Comparison of ENCODE assay signal across 9 mouse cellular contexts in the genomic region with DNA sequence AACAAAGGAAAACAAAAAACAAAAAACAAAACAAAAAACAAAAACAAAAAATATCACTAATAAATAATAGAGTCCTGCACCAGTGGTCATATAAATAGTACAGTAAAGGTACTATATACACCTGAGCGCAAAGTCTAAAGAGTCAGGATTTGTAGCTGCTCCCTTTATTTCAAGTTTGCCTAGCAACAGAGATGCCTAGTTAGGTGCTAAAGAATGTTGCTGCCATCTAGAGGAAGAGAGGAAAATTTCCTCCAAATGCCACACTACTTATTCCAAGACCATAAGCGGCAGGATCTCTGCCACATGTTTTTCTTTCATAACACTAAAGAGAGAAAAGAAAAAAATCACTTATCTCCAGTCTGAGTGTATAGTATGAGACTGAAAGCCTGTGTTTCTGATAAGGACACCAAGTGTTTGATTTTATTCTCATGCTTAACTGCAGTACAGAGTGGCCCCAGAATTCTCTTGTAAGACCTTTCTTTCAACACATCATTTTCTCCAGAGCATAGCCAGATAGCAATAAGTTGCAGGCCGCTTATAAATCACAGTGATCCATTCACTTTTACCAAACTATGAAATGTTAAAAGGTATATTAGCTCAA. TPM values are rescaled to one million over a fixed set of nuclear protein-coding genes. Genes with fewer than 3 reads are reported as not detected.
A peak's percentile ranks its signal among the peaks of the same experiment; 100 is the strongest.
DNase-seq lines count a peak whose midpoint lies in the region; ATAC-seq and TF ChIP-seq lines count a peak whose summit lies in the region.
"Had no signal": no experiment of that assay in that cellular context is flagged by ENCODE, and none has a peak within 500 bp of the region (broad histone marks: within the 10 kb centered on the region; RNA-seq: fewer than 3 reads in every experiment).

No protein-coding gene starts in this region.

- H3K4me1 ChIP-seq in kidney, embryonic 14.5 days (ENCODE audit: control insufficient read depth, insufficient read depth, low read length), result 0 out of 2 replicates have a peak, but pooled peaks cover 3% of the 10 kb centered on the region
- peaks cover 6% of the 10 kb centered on the region; the same call in 1 of the 2 replicates for H3K4me1 ChIP-seq in forebrain, embryonic 12.5 days
- no peaks in the 10 kb centered on the region for H3K4me1 ChIP-seq in thymus, adult 2 months (replicated peaks; ENCODE audit: control insufficient read depth, insufficient read depth, low read length)

- no peak for DNase-seq in kidney, postnatal 10 days
- peak; percentile 40 for DNase-seq in Muller cell, postnatal 12 days (ENCODE audit: inconsistent ontology term)
- DNase-seq in lung, postnatal 10 days, result peak; percentile 50
- no peak for DNase-seq in gastrocnemius, adult 18-20 months (ENCODE audit: low spot score)
- DNase-seq in frontal cortex, postnatal 10 days (ENCODE audit: low spot score in 2 of 2), result no peak
- no peak for DNase-seq in thymus, adult 2 months

- 40% methylated on average over 3 of the region's 3 CpGs for WGBS in kidney, embryonic 14.5 days
- 58% methylated on average over 3 of the region's 3 CpGs for WGBS in forebrain, embryonic 12.5 days
- WGBS in thymus, adult 2 months, result 43% methylated on average over 3 of the region's 3 CpGs

- H3K36me3 ChIP-seq in kidney, embryonic 14.5 days (ENCODE audit: control insufficient read depth, insufficient read depth, low read length), result no peaks in the 10 kb centered on the region
- H3K36me3 ChIP-seq in forebrain, embryonic 12.5 days (replicated peaks), result no peaks in the 10 kb centered on the region
- H3K36me3 ChIP-seq in thymus, adult 2 months (ENCODE audit: control insufficient read depth, insufficient read depth, low read length), result no peaks in the 10 kb centered on the region

- peak; percentile 85 for ATAC-seq in kidney, embryonic 14.5 days (ENCODE audit: low FRiP score, low TSS enrichment)
- peak; percentile 65 for ATAC-seq in forebrain, embryonic 12.5 days (ENCODE audit: low FRiP score)

- 0 out of 2 replicates have a peak, but pooled peaks cover 2% of the 10 kb centered on the region for H3K9me3 ChIP-seq in kidney, embryonic 14.5 days (ENCODE audit: control insufficient read depth, low read length)
- H3K9me3 ChIP-seq in forebrain, embryonic 12.5 days, result 0 out of 2 replicates have a peak, but pooled peaks cover 2% of the 10 kb centered on the region

- no peak for TF ChIP-seq CTCF in thymus, adult 2 months (IDR thresholded peaks at IDR 0.05; ENCODE audit: borderline replicate concordance, control insufficient read depth, extremely low read depth, insufficient read depth, low read length, poor library complexity)

- no peak overlapping the region for H3K4me2 ChIP-seq in kidney, embryonic 14.5 days (replicated peaks; ENCODE audit: low read depth, low read length)
- H3K4me2 ChIP-seq in forebrain, embryonic 12.5 days, result no peak overlapping the region

- H3K4me3 ChIP-seq in kidney, embryonic 14.5 days (ENCODE audit: low read length), result no peak overlapping the region
- no peak overlapping the region for H3K4me3 ChIP-seq in forebrain, embryonic 12.5 days (replicated peaks)
- no peak overlapping the region for H3K4me3 ChIP-seq in thymus, adult 2 months (ENCODE audit: control insufficient read depth, insufficient read depth, low read length)

- no peak for TF ChIP-seq POLR2A in thymus, adult 2 months (IDR thresholded peaks at IDR 0.05; ENCODE audit: control insufficient read depth, extremely low read depth, insufficient read depth, low read length, poor library complexity)

- H3K27me3 ChIP-seq in kidney, embryonic 14.5 days (ENCODE audit: control insufficient read depth, insufficient read depth, low read length), result no peaks in the 10 kb centered on the region
- H3K27me3 ChIP-seq in forebrain, embryonic 12.5 days, result no peaks in the 10 kb centered on the region
- no peaks in the 10 kb centered on the region for H3K27me3 ChIP-seq in thymus, adult 2 months (ENCODE audit: control insufficient read depth, insufficient read depth, low read length)

- H3K27ac ChIP-seq in kidney, embryonic 14.5 days (ENCODE audit: low read depth, low read length), result no peak overlapping the region
- H3K27ac ChIP-seq in forebrain, embryonic 12.5 days, result no peak overlapping the region
- no peak overlapping the region for H3K27ac ChIP-seq in thymus, adult 2 months (ENCODE audit: control insufficient read depth, insufficient read depth, low read length)

- no peak overlapping the region for H3K9ac ChIP-seq in kidney, embryonic 14.5 days (ENCODE audit: low read depth, low read length)
- H3K9ac ChIP-seq in forebrain, embryonic 12.5 days, result no peak overlapping the region

RNA-seq across cellular contexts. Expression of gene Actbl2, which starts 16.8 kb away (rescaled TPM):
- polyA plus RNA-seq in kidney, embryonic 14.5 days (2014; fragmentation: Nextera tagmentation; extraction: Ambion mirVana), result not detected in 2 replicates
- not detected in 2 replicates for polyA plus RNA-seq in forebrain, embryonic 12.5 days (2016; fragmentation: Nextera tagmentation; extraction: Ambion mirVana)
- total RNA-seq in gastrocnemius, adult 18-20 months (2021), result not detected
- polyA plus RNA-seq in thymus, adult 2 months (2012; rRNA removed), result not detected in 2 replicates
- polyA plus RNA-seq: spleen, adult 2 months had no signal

Comparison
In these comparisons a context has a peak if more than half of its experiments do, and no peak if none do; other contexts are left out.
1. DNase-seq: peak in Muller cell, postnatal 12 days (single experiment) and lung, postnatal 10 days (single experiment); none in kidney, postnatal 10 days (single experiment), gastrocnemius, adult 18-20 months (single experiment), frontal cortex, postnatal 10 days (0 of 2) and thymus, adult 2 months (single experiment).